Mouse (Mus musculus) liver, embryonic 13.5 days (tissue): ENCODE data around the gene Nars2. TPM values are rescaled to one million over a fixed set of nuclear protein-coding genes. Genes with fewer than 3 reads are reported as not detected.

ENCODE experiments used
- ATAC-seq: fragments of 200-750 bp; cut with Nextera tagmentation; 2 replicates; pipeline ENCODE4 v1.8.0; 2017; ENCODE audit warnings: low read depth, mild to moderate bottlenecking, moderate number of reproducible peaks, moderate library complexity
- DNase-seq: peaks from one replicate; pipeline ENCODE4 v3.0.0; 2022
- H3K27ac ChIP-seq: fragments of 300-500 bp; sonication (generic); 2 replicates; pipeline ENCODE4 v1.5.1; 2015; ENCODE audit warnings: moderate library complexity, mild to moderate bottlenecking, inconsistent platforms
- H3K27me3 ChIP-seq: fragments of 300-500 bp; sonication (generic); 2 replicates; pipeline ENCODE4 v1.6.1; 2015; ENCODE audit warnings: mild to moderate bottlenecking, inconsistent platforms
- H3K36me3 ChIP-seq: fragments of 300-500 bp; sonication (generic); 2 replicates; pipeline ENCODE4 v1.6.1; 2015; ENCODE audit warnings: mild to moderate bottlenecking, inconsistent platforms
- H3K4me1 ChIP-seq: fragments of 300-500 bp; sonication (generic); replicated peaks from 2 replicates; pipeline ENCODE4 v1.6.1; 2015; ENCODE audit warnings: inconsistent platforms
- H3K4me2 ChIP-seq: fragments of 300-500 bp; sonication (generic); 2 replicates; pipeline ENCODE4 v1.6.1; 2015; ENCODE audit warnings: inconsistent platforms, mild to moderate bottlenecking, moderate library complexity
- H3K4me3 ChIP-seq: fragments of 300-500 bp; sonication (generic); replicated peaks from 2 replicates; pipeline ENCODE4 v1.5.1; 2015; ENCODE audit warnings: mild to moderate bottlenecking, inconsistent platforms
- H3K9ac ChIP-seq: fragments of 300-500 bp; sonication (generic); 2 replicates; pipeline ENCODE4 v1.6.1; 2015; ENCODE audit warnings: mild to moderate bottlenecking, inconsistent platforms
- H3K9me3 ChIP-seq: fragments of 300-500 bp; sonication (generic); replicated peaks from 2 replicates; pipeline ENCODE4 v1.6.1; 2016; ENCODE audit warnings: inconsistent platforms
- WGBS: fragments of 180-500 bp; shearing (Covaris S2); methylation state at CpG from one replicate; pipeline ENCODE4 v1.1.7; 2015; ENCODE audit not compliant: insufficient replicate concordance; 5-methylcytosine and 5-hydroxymethylcytosine counted together
- polyA plus RNA-seq: library from polyadenylated mRNA; unstranded; fragments of >200 nt; fragmentation: Nextera tagmentation; extraction: Ambion mirVana; gene quantifications from 2 replicates; pipeline ENCODE4 v1.2.1, GENCODE M21; 2015

The Nars2 gene
- polyA plus RNA-seq, result 18.7 and 18.9 TPM in 2 replicates

- Histone ChIP-seq H3K27me3 (no peaks in the 10 kb centered on the region), H3K4me2 (peak within 1 kb of the TSS; percentile 85), H3K36me3 (0 out of 2 replicates have a peak, but pooled peaks cover 5% of the 10 kb centered on the region), H3K27ac (peak within 1 kb of the TSS; percentile 88), H3K4me1 (peaks cover 33% of the 10 kb centered on the region), H3K9ac (peak within 1 kb of the TSS; percentile 95), H3K9me3 (no peaks in the 10 kb centered on the region), H3K4me3 (peak within 1 kb of the TSS; percentile 93)
- ATAC-seq, result peak; percentile 100
- under 1% methylated on average over 62 of the region's 62 CpGs for WGBS
- peak; percentile 93 for DNase-seq
Measured at GRCm38 (mm10) chr7:96951281-96952051, at the start of gene Nars2. Nars2 (plus strand) TSS chr7:96951505.

DNA sequence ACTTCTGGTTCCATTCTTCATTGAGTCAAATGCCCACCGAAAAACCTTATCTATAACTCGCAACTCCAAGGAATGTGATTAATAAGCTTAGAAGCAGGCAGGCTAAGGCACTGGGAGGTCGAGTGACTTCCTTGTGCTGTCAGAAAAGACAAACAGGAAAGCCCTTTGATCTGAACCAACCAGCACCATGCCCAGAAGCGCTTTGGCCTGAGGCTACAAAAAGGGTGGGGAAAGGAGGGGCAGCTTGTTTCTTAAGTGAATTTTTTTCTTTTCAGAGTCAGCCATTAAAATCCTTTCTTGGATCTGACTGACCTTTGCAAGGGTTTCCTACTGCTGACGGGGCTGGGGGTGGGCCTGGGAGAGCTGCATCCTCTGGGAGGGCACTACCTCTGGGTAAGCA is 49.1 kb upstream of the Nars2 start:
- H3K4me1 ChIP-seq, result peaks cover 2% of the 10 kb centered on the region; the same call in 1 of the 2 replicates
- H3K27me3 ChIP-seq, result no peaks in the 10 kb centered on the region
- H3K9me3 ChIP-seq, result no peaks in the 10 kb centered on the region
- no peaks in the 10 kb centered on the region for H3K36me3 ChIP-seq
- H3K9ac ChIP-seq, result no peak overlapping the region
- no peak overlapping the region for H3K27ac ChIP-seq
- no peak overlapping the region for H3K4me3 ChIP-seq
- DNase-seq, result no peak
- H3K4me2 ChIP-seq, result no peak overlapping the region
- WGBS, result 44% methylated on average over 5 of the region's 5 CpGs
- ATAC-seq, result no peak

DNA sequence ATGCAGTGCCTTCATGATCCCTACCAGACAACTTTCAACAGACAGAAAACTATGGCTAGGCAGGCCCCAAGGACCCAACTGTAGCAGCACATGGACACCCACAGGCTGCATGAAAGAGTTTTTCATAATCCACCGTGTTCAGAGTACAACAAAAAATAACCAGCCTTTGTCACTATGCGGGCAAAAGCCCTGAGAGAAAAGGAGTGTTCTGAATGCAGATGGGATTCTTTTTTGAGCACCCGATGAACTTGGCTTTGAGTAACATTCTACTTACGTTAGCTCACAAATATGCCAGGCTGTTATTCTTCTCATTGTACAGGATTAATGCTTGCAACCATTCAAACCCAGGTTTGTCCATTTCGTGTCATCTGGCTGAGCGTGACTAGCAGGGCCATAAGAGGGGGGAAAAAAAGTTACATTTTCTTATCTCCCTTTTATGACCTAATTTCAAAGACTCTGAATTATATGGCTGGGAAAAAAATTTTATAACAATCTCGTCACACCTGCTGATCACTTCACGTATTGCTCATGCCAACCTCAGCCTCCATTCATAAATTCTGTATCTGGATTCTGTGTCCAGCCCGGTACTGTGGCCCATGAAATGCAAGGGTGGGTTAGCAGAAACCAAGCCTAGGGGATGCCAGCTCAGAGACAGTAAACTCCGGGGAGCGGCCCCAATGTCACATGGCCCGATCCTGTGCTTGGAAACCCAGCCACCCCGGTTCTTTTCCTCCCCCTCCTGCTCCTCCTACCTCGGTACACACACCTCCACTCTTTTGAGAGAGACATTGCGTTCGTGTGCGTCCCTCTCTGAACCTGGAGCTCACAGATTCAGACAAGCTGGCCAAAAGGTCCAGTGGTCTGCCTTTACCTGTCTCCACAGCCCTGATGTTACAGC is 48.0 kb upstream of the Nars2 start:
- no peaks in the 10 kb centered on the region for H3K27me3 ChIP-seq
- no peak for ATAC-seq
- H3K4me1 ChIP-seq, result peaks cover 2% of the 10 kb centered on the region; the same call in 1 of the 2 replicates
- H3K4me3 ChIP-seq, result no peak overlapping the region
- no peaks in the 10 kb centered on the region for H3K9me3 ChIP-seq
- H3K27ac ChIP-seq, result no peak overlapping the region
- H3K4me2 ChIP-seq, result no peak overlapping the region
- H3K36me3 ChIP-seq, result no peaks in the 10 kb centered on the region
- WGBS, result 69% methylated on average over 17 of the region's 17 CpGs
- DNase-seq, result no peak
- no peak overlapping the region for H3K9ac ChIP-seq

DNA sequence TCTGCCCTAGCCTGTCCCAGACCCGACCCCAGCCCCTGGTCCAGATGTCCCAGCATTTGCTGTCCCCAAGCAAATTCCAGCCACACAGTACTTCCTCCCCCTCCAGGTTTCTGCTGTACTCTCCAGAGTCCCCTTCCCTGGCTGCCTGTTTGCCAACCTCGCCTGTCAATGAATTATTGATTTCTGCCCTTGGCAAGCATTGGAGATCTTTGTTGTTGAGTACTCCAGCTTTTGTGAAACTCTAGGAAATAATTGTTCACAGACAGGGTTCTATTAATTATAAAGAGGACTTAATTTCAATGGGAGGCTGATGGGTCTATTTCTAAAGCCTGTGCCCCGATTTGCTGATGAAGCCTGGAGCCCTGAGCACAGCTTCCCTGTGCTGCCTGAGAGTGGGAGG is 46.9 kb upstream of the Nars2 start:
- no peaks in the 10 kb centered on the region for H3K27me3 ChIP-seq
- H3K36me3 ChIP-seq, result no peaks in the 10 kb centered on the region
- no peak overlapping the region for H3K4me3 ChIP-seq
- H3K27ac ChIP-seq, result no peak overlapping the region
- no peaks in the 10 kb centered on the region for H3K9me3 ChIP-seq
- 40% methylated on average over 3 of the region's 3 CpGs for WGBS
- DNase-seq (no peak), ATAC-seq (no peak)
- H3K4me1 ChIP-seq, result peaks cover 2% of the 10 kb centered on the region; the same call in 1 of the 2 replicates
- no peak overlapping the region for H3K4me2 ChIP-seq
- no peak overlapping the region for H3K9ac ChIP-seq

DNA sequence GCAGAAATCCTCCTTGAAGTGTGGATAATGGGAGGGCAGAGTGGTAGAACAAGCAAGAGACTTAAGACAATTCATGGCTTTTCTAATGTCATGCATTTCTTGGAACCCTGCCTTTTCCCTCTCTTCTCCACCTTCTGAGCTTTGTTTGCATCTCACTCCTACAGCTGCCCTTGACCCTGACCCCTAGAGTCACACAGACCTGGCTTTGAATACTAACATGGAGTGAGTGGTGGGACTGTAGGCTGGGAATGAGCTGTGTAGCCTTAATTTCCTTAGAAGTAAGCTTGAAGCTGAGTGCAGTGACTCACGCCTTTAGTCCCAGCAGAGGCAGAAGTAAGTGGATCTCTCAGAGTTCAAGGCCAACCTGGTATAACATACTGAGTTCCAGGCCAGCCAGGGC is 46.4 kb upstream of the Nars2 start:
- H3K27ac ChIP-seq, result no peak overlapping the region
- H3K4me1 ChIP-seq, result 0 out of 2 replicates have a peak, but pooled peaks cover 2% of the 10 kb centered on the region
- ATAC-seq, result no peak
- no peaks in the 10 kb centered on the region for H3K9me3 ChIP-seq
- no peak overlapping the region for H3K4me3 ChIP-seq
- H3K27me3 ChIP-seq, result no peaks in the 10 kb centered on the region
- DNase-seq, result no peak
- WGBS, result 63% methylated on average over 1 of the region's 1 CpGs
- H3K4me2 ChIP-seq, result no peak overlapping the region
- no peak overlapping the region for H3K9ac ChIP-seq
- no peaks in the 10 kb centered on the region for H3K36me3 ChIP-seq

- H3K4me1 ChIP-seq, result 0 out of 2 replicates have a peak, but pooled peaks cover 2% of the 10 kb centered on the region
- H3K36me3 ChIP-seq, result no peaks in the 10 kb centered on the region
- 81% methylated on average over 3 of the region's 3 CpGs for WGBS
- DNase-seq, result no peak
- no peak for ATAC-seq
- no peak overlapping the region for H3K4me2 ChIP-seq
- no peak overlapping the region for H3K4me3 ChIP-seq
- no peak overlapping the region for H3K27ac ChIP-seq
- H3K27me3 ChIP-seq, result no peaks in the 10 kb centered on the region
- H3K9me3 ChIP-seq, result no peaks in the 10 kb centered on the region
- H3K9ac ChIP-seq, result no peak overlapping the region
Measured at GRCm38 (mm10) chr7:96905422-96905821, 45.9 kb upstream of the Nars2 start.

DNA sequence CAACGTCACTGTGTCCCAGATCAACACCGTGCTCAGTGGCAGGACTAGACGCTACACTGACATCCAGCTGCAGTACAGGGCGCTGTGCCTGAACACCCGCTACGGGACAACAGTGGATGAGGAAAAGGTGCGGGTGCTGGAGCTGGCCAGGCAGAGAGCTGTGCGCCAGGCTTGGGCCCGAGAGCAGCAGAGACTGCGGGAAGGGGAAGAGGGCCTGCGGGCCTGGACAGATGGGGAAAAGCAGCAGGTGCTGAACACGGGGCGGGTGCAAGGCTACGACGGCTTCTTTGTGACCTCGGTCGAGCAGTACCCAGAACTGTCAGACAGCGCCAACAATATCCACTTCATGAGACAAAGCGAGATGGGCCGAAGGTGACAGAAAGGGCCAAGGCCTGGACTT is 45.1 kb upstream of the Nars2 start:
- no peak for DNase-seq
- Histone ChIP-seq H3K4me1 (0 out of 2 replicates have a peak, but pooled peaks cover 2% of the 10 kb centered on the region), H3K27me3 (no peaks in the 10 kb centered on the region), H3K9ac (no peak overlapping the region), H3K27ac (no peak overlapping the region), H3K9me3 (no peaks in the 10 kb centered on the region), H3K36me3 (no peaks in the 10 kb centered on the region), H3K4me3 (no peak overlapping the region), H3K4me2 (no peak overlapping the region)
- WGBS, result 79% methylated on average over 20 of the region's 20 CpGs
- ATAC-seq, result no peak

DNA sequence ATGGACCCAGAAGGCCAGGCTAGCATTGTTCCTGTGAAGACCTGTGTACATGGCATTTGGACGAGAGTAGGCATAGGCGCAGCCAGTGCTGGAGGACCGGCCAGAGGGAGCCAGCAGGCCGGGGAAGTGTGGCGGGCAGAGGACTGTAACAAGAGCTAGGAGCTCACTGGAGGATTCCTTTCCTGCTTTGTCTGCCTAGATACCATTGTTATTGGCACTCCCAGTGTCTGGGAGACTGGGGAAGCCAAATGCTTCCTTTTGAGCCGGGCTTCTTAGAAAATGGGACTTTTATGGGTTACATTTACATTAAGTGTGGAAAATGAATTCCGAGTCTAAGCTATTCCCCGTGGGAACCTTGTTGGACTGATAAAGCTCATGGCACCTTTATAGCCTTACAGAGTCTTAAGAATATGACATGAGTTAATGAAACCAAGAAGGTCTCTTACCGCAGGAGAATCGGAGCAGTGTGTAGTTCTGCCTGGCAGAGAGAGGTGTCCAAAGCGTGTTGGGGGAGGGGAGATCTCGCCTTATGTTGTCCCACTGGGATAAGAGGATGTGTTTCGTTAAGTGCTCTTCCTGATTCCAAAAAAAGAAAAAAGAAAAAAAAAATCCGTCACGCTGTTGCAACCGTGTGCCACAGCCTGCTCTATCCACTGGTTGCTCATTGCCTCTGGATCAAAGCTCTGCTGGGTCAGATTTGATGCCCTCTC is 43.2 kb upstream of the Nars2 start:
- H3K36me3 ChIP-seq, result no peaks in the 10 kb centered on the region
- no peaks in the 10 kb centered on the region for H3K9me3 ChIP-seq
- 0 out of 2 replicates have a peak, but pooled peaks cover 2% of the 10 kb centered on the region for H3K4me1 ChIP-seq
- no peak overlapping the region for H3K4me3 ChIP-seq
- no peak overlapping the region for H3K4me2 ChIP-seq
- 63% methylated on average over 16 of the region's 16 CpGs for WGBS
- H3K9ac ChIP-seq, result no peak overlapping the region
- no peaks in the 10 kb centered on the region for H3K27me3 ChIP-seq
- H3K27ac ChIP-seq, result no peak overlapping the region
- ATAC-seq, result no peak
- DNase-seq, result no peak

GRCm38 (mm10) chr7:96909856-96910255 is 41.4 kb upstream of the Nars2 start:
- H3K4me2 ChIP-seq, result no peak overlapping the region
- H3K9ac ChIP-seq, result no peak overlapping the region
- DNase-seq, result no peak
- no peaks in the 10 kb centered on the region for H3K36me3 ChIP-seq
- no peak overlapping the region for H3K4me3 ChIP-seq
- no peaks in the 10 kb centered on the region for H3K9me3 ChIP-seq
- no peaks in the 10 kb centered on the region for H3K4me1 ChIP-seq
- H3K27me3 ChIP-seq, result no peaks in the 10 kb centered on the region
- H3K27ac ChIP-seq, result no peak overlapping the region
- no peak for ATAC-seq
- WGBS, result 60% methylated on average over 5 of the region's 5 CpGs

DNA sequence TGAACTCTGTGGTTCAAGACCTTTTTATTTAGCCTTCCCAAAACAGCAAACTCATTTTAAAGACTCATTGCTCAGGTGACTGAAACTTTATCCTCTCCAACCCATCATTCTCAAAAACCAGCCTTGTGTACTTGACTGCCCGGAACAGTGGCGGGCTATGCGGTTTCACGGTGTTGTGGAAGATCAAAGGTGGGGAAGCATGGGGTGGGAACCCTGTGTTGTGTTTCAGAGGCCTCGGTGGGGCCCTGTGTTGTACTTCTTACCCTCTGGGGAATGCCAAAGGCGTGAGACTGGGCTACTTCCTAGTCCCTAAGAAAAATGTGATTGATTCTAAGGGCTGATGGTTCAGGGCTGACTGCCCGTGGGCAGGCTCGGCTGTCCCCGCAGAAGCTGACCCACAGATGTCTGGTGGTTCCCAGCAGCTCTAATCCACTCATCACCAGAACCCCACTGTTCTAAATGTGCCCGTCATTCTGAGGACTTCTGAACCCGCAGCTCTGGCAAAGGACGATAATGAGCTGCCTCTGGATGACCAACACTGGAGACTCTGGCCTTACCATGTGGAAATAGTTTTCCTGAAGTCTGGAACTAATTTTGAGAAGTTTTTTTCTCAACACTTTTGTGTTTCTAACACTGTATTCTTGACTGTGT is 40.9 kb upstream of the Nars2 start:
- DNase-seq (no peak), ATAC-seq (no peak)
- 66% methylated on average over 12 of the region's 12 CpGs for WGBS

More for the DNA sequence above, 40.9 kb upstream of the Nars2 start:
- Histone ChIP-seq H3K9me3 (no peaks in the 10 kb centered on the region), H3K27ac (no peak overlapping the region), H3K27me3 (no peaks in the 10 kb centered on the region), H3K9ac (no peak overlapping the region), H3K4me2 (no peak overlapping the region), H3K4me3 (no peak overlapping the region), H3K4me1 (no peaks in the 10 kb centered on the region), H3K36me3 (no peaks in the 10 kb centered on the region)
